Mouse (Mus musculus): ENCODE results near the gene Fgfr2. TPM values are rescaled to one million over a fixed set of nuclear protein-coding genes. Genes with fewer than 3 reads are reported as not detected.

Fgfr2 gene
- total RNA-seq, 2 experiments from 2014 or later: 47.6 to 49.5 TPM

DNA sequence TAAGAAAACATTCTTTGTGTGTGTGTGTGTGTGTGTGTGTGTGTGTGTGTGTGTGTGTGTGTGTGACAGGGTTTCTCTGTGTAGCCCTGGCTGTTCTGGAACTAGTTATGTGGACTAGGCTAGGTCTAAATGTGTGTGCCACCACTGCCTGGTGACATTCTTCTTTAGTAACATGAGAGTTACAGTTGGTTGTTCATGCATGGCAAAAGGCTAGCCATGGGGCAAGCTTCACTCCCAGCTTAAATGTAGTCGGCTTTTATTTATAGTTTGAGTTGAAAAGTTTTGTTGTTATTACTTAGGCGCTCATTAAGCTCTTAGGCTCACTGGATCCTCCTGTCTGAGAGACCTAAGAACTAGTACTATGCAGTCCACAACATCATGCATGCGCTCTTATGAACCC lies 158.8 kb downstream of the Fgfr2 start:
- H3K27ac ChIP-seq: no peak overlapping the region
- TF ChIP-seq CTCF (conservative IDR thresholded peaks at IDR 0.05): no peak
- no peak for DNase-seq (ENCODE audit: low spot score in 2 of 2)
- H3K4me3 ChIP-seq: no peak overlapping the region

DNA sequence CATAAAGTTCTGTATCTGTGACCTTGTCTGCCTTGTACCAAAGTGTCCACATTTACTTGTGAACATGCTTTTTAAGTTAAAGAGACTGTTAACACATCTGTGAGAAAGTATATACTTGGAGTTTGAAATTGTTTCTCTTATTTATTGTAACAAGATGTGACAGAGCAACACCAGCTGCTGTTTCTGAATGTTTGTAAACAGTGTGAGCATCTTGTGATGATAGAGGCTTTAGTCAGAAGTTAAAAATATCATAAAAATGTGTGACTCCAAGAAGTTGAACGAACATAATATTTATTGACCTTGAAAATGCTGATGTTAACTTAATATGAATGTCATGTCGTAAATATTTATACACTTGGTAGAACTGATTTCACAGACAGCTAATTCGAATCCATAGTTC lies 172.5 kb downstream of the Fgfr2 start:
- Histone ChIP-seq H3K4me3 (no peak overlapping the region), H3K27ac (no peak overlapping the region)
- DNase-seq (ENCODE audit: low spot score in 2 of 2): no peak
- no peak for TF ChIP-seq CTCF (conservative IDR thresholded peaks at IDR 0.05)

DNA sequence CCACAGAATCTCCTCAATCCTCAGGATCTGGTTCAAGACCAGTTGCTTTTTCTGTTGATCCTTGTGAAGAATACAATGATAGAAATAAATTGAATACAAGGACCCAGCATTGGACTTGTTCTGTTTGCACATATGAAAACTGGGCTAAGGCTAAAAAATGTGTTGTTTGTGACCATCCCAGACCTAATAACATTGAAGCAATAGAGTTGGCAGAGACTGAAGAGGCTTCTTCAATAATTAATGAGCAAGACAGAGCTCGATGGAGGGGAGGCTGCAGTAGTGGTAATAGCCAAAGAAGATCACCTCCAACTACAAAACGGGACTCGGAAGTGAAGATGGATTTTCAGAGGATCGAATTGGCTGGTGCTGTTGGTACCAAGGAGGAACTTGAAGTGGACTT lies 173.2 kb downstream of the Fgfr2 start:
- no peak for TF ChIP-seq CTCF (conservative IDR thresholded peaks at IDR 0.05)
- Histone ChIP-seq H3K27ac (no peak overlapping the region), H3K4me3 (no peak overlapping the region)
- no peak for DNase-seq (ENCODE audit: low spot score in 2 of 2)

DNA sequence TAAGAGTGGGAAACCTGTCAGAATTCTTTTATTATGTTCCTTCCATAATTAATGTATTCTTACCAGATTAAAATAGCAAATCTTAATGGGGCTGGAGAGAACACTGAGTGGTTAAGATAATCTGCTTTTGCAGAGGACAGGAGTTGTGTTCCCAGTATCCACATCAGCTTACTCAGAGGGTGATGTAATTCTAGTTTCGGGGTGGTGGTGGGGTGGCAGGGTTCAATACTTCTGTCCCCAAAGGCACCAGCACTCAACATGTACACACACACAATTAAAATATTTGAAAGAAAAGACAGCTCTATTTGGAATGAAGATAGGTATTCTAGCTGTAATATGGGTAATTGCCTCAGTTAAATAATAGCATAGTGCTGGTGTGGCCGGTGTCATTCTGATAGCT lies 182.6 kb downstream of the Fgfr2 start:
- DNase-seq (ENCODE audit: low spot score in 2 of 2): no peak
- no peak overlapping the region for H3K4me3 ChIP-seq
- H3K27ac ChIP-seq: peak overlapping the region; percentile 73
- no peak for TF ChIP-seq CTCF (conservative IDR thresholded peaks at IDR 0.05)

DNA sequence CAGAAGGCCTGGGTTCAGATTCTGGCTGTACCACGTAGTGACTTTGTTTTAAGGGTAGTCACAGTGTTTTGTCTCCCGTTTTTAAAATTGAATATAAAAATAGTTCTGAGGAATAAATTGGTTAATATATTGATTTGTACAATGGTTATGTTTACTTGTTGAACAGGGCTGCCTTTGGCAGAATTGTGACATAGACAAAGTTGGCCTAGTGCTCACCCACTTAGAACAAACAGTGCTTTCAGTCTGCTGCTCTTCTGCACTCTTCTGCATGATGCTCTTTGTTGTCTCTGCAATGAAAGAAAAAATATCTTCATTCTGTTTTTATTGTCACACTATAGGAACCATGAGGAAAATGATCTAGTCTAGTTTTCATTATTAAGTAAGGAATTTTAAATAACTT lies 184.0 kb downstream of the Fgfr2 start:
- DNase-seq (ENCODE audit: low spot score in 2 of 2): no peak
- no peak for TF ChIP-seq CTCF (conservative IDR thresholded peaks at IDR 0.05)
- H3K4me3 ChIP-seq: no peak overlapping the region
- peak overlapping the region; percentile 73 for H3K27ac ChIP-seq

- Histone ChIP-seq H3K4me3 (no peak overlapping the region), H3K27ac (no peak overlapping the region)
- DNase-seq (ENCODE audit: low spot score in 2 of 2): no peak
- peak; percentile 52 for TF ChIP-seq CTCF (conservative IDR thresholded peaks at IDR 0.05)
These were observed 188.4 kb downstream of the Fgfr2 start for GRCm38 (mm10) chr7:132934743-132935142.

- no peak overlapping the region for H3K27ac ChIP-seq
- TF ChIP-seq CTCF (conservative IDR thresholded peaks at IDR 0.05): no peak
- no peak for DNase-seq (ENCODE audit: low spot score in 2 of 2)
- no peak overlapping the region for H3K4me3 ChIP-seq
These were observed 189.8 kb downstream of the Fgfr2 start for GRCm38 (mm10) chr7:132933331-132933730.

DNA sequence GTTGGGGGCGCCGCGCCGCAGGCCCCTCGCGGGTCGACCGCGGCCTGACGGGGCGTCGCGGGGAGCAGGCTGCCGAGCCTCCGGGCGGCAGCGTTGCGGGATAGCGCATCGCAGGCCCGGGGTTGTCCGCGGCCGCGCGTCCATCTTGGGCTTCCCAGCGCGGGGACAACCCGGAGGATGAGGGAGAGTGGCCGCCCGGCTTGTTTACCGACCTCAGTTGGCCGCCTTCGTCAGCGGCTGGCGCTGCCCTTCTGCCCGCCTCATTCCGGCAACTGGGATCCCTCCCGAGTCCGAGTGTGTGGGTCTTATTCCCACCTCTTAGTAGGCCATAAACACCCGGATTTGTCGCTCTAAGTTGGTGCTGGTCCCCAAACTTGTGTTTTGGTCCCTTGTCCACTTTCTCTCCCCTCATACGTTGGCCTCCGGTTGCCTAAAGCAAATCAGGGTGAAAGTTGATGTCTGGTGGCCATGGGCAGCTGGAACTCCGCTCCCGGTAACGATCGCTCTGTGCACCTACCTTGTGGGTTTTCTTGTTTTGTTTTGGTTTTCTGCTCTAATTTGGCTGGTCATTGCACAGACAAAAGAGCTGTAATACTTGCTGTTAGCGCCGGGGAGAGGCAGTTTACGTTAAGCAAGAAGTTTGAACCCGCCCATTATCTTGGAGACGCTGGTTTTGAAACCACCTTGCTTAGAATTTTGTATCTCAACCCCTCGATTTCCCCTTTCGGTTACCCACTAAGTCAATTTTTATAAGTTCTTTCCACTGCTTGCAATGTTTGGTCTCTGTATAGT lies 191.4 kb downstream of the Fgfr2 start:
- peak in 1 of 2 experiments; percentile 17 for DNase-seq (ENCODE audit: low spot score in 2 of 2)
- Histone ChIP-seq H3K27ac (peak overlapping the region; percentile 98), H3K4me3 (peak overlapping the region; percentile 88)
- no peak; the same call in 1 of the 2 replicates for TF ChIP-seq CTCF (conservative IDR thresholded peaks at IDR 0.05)

GRCm38 (mm10) chr7:132930850-132931559 lies 192.1 kb downstream of the Fgfr2 start, which contains the start of gene Zranb1:
TSS of gene Zranb1 (plus strand) at chr7:132931142.
- peak within 1 kb of the TSS; percentile 88 for H3K4me3 ChIP-seq

DNA sequence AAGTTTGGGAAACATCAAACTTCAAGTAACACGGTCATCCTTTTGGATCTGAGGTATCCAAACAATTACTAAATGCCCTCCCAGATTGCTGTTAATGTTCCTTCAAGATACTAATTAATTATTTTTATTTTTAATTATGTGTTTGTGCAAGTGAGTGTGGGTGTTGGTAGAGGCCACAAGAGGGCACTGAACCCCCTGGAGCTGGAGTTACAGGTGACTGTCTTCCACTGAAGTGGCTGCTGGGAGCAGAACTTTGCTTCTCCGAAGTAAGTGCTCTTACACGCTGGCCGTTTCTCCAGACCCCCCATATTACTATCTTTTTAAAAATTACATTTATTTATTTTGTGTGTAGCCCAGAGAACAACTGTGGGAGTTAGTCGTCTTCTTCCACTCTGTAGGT lies 193.1 kb downstream of the Fgfr2 start:
- peak; percentile 56 for TF ChIP-seq CTCF (conservative IDR thresholded peaks at IDR 0.05)
- peak overlapping the region; percentile 88 for H3K4me3 ChIP-seq
- H3K27ac ChIP-seq: no peak overlapping the region
- DNase-seq (ENCODE audit: low spot score in 2 of 2): no peak

More at GRCm38 (mm10) chr7:132930850-132931559, 192.1 kb downstream of the Fgfr2 start, which contains the start of gene Zranb1:
- peak within 1 kb of the TSS; percentile 98 for H3K27ac ChIP-seq
- peak; percentile 98 for DNase-seq (ENCODE audit: low spot score in 2 of 2)
- TF ChIP-seq CTCF (conservative IDR thresholded peaks at IDR 0.05): no peak

DNA sequence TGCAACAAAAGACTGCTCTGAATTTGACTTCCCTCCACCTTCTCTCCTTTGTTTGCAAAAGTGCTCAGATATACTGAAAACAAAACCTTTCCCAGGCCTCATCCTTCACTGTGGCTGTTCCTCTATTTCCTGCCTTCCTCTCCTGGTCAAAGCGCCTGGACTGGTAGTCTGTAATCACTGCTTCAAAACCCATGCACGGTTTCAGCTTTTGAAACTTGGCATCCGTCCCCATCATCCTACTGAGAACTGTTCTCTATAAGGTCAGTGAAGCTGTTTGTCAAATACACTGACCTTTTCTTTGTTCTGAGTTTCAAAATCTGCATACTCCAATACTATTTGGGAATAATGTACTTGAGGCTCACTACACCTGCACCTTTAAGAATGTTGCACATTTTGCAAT lies 195.9 kb downstream of the Fgfr2 start:
- TF ChIP-seq CTCF (conservative IDR thresholded peaks at IDR 0.05): no peak
- no peak overlapping the region for H3K27ac ChIP-seq

GRCm38 (mm10) chr7:132925227-132925626 lies 197.9 kb downstream of the Fgfr2 start:
- Histone ChIP-seq H3K27ac (no peak overlapping the region), H3K4me3 (no peak overlapping the region)
- TF ChIP-seq CTCF (conservative IDR thresholded peaks at IDR 0.05): no peak
- no peak for DNase-seq (ENCODE audit: low spot score in 2 of 2)

More for the DNA sequence above, 195.9 kb downstream of the Fgfr2 start:
- DNase-seq (ENCODE audit: low spot score in 2 of 2): no peak
- no peak overlapping the region for H3K4me3 ChIP-seq

- Histone ChIP-seq H3K4me3 (no peak overlapping the region), H3K27ac (no peak overlapping the region)
- no peak for DNase-seq (ENCODE audit: low spot score in 2 of 2)
- TF ChIP-seq CTCF (conservative IDR thresholded peaks at IDR 0.05): no peak
These were observed 201.2 kb downstream of the Fgfr2 start for GRCm38 (mm10) chr7:132921971-132922370.
